Mouse (Mus musculus): ENCODE data around the gene Elob. TPM values are rescaled to one million over a fixed set of nuclear protein-coding genes. Genes with fewer than 3 reads are reported as not detected.

Elob gene
- polyA plus RNA-seq, 1 experiment, result 237 TPM

DNA sequence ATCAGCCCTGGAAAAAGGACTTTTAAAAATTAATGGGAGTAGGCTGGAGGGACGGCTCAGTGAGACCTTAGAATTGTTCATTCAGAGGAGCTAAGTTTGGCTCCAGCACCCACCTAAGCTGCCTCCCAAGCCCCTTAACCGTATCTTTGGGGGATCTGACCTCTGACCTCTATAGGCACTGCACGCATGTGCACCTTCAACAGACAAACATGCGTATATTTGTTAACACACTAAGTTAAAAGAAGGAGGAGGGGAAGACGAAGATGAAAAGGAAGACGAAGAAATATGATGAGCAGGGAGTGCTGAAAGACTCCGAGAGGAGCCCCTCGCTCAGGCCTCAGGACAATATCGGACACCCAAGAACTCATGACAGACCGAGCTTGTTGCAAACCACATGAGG lies 27.3 kb downstream of the Elob start:
- TF ChIP-seq CTCF (IDR thresholded peaks at IDR 0.05; ENCODE audit: extremely low read depth, insufficient read depth, insufficient read length, insufficient replicate concordance) (no peak), POLR2A (IDR thresholded peaks at IDR 0.05; ENCODE audit: low read depth, low read length) (no peak)
- no peak overlapping the region for H3K4me3 ChIP-seq (ENCODE audit: extremely low read depth, insufficient read depth, insufficient read length)
- peaks cover 7% of the 10 kb centered on the region for H3K4me1 ChIP-seq (ENCODE audit: control insufficient read depth, insufficient read depth, insufficient read length)
- no peaks in the 10 kb centered on the region for H3K27me3 ChIP-seq (ENCODE audit: control insufficient read depth, insufficient read depth, low read length)
- WGBS, result 94% methylated on average over 10 of the region's 10 CpGs
- no peak for DNase-seq (ENCODE audit: low read depth in 1 of 2, low spot score in 2 of 2)
- no peaks in the 10 kb centered on the region; the same call in 1 of the 2 replicates for H3K36me3 ChIP-seq (ENCODE audit: control insufficient read depth, insufficient read depth, low read length)
- H3K27ac ChIP-seq (ENCODE audit: insufficient read depth, low read length), result no peak overlapping the region

DNA sequence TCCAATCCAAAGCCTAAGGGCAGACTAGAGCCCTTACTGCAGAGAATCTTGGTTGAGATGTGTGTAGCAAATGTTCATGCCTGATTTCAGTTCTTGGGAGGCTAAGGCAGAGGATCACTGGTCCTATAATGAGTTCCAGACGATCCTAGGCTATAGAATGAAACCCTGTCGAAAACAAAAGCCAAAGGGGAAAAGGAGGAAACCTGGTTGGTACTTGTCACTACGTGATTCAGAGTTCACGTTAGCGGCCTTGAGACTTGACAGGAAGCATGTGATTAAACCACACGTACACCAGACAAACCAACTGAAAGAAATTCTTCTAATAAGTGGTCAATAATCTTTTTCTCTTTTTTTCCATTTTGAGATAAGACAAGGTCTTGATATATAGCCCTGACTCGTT lies 31.6 kb downstream of the Elob start:
- no peaks in the 10 kb centered on the region for H3K27me3 ChIP-seq (ENCODE audit: control insufficient read depth, insufficient read depth, low read length)
- WGBS, result 25% methylated on average over 7 of the region's 7 CpGs
- TF ChIP-seq CTCF (IDR thresholded peaks at IDR 0.05; ENCODE audit: extremely low read depth, insufficient read depth, insufficient read length, insufficient replicate concordance), result no peak
- no peak for TF ChIP-seq POLR2A (IDR thresholded peaks at IDR 0.05; ENCODE audit: low read depth, low read length)
- peaks cover 2% of the 10 kb centered on the region; the same call in 1 of the 2 replicates for H3K4me1 ChIP-seq (ENCODE audit: control insufficient read depth, insufficient read depth, insufficient read length)
- H3K36me3 ChIP-seq (ENCODE audit: control insufficient read depth, insufficient read depth, low read length), result no peaks in the 10 kb centered on the region
- no peak overlapping the region for H3K4me3 ChIP-seq (ENCODE audit: extremely low read depth, insufficient read depth, insufficient read length)
- DNase-seq (ENCODE audit: low read depth in 1 of 2, low spot score in 2 of 2), result no peak
- H3K27ac ChIP-seq (ENCODE audit: insufficient read depth, low read length), result no peak overlapping the region; the same call in 1 of the 2 replicates

GRCm38 (mm10) chr17:23795323-23795722 lies 33.6 kb downstream of the Elob start:
- TF ChIP-seq POLR2A (IDR thresholded peaks at IDR 0.05; ENCODE audit: low read depth, low read length) (no peak), CTCF (IDR thresholded peaks at IDR 0.05; ENCODE audit: extremely low read depth, insufficient read depth, insufficient read length, insufficient replicate concordance) (no peak)
- WGBS, result 95% methylated on average over 8 of the region's 8 CpGs
- H3K27ac ChIP-seq (ENCODE audit: insufficient read depth, low read length), result no peak overlapping the region
- H3K4me3 ChIP-seq (ENCODE audit: extremely low read depth, insufficient read depth, insufficient read length), result no peak overlapping the region
- no peak for DNase-seq (ENCODE audit: low read depth in 1 of 2, low spot score in 2 of 2)
- no peaks in the 10 kb centered on the region for H3K27me3 ChIP-seq (ENCODE audit: control insufficient read depth, insufficient read depth, low read length)
- H3K36me3 ChIP-seq (ENCODE audit: control insufficient read depth, insufficient read depth, low read length), result no peaks in the 10 kb centered on the region
- H3K4me1 ChIP-seq (ENCODE audit: control insufficient read depth, insufficient read depth, insufficient read length), result peaks cover 4% of the 10 kb centered on the region; the same call in 1 of the 2 replicates

DNA sequence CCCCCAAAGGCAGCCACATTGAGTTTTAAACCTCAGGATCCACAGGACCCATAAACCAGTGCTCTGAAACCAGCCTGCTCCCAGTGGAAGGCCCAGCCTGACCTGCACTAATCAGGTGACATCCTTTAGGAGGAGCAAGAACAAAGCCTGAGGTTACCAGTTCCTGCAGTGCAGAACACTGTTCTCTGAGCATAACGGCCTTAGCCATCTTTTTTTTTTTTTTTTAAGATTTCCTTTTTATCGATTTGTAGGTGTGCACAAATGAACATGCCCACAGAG lies 37.9 kb downstream of the Elob start:
- H3K4me1 ChIP-seq (ENCODE audit: control insufficient read depth, insufficient read depth, insufficient read length), result peaks cover 9% of the 10 kb centered on the region; the same call in 1 of the 2 replicates
- no peak overlapping the region for H3K27ac ChIP-seq (ENCODE audit: insufficient read depth, low read length)
- 9% methylated on average over 2 of the region's 2 CpGs for WGBS
- H3K27me3 ChIP-seq (ENCODE audit: control insufficient read depth, insufficient read depth, low read length), result 0 out of 2 replicates have a peak, but pooled peaks cover 1% of the 10 kb centered on the region
- no peak for DNase-seq (ENCODE audit: low read depth in 1 of 2, low spot score in 2 of 2)
- H3K36me3 ChIP-seq (ENCODE audit: control insufficient read depth, insufficient read depth, low read length), result no peaks in the 10 kb centered on the region
- H3K4me3 ChIP-seq (ENCODE audit: extremely low read depth, insufficient read depth, insufficient read length), result peak overlapping the region; percentile 69
- TF ChIP-seq CTCF (IDR thresholded peaks at IDR 0.05; ENCODE audit: extremely low read depth, insufficient read depth, insufficient read length, insufficient replicate concordance) (no peak), POLR2A (IDR thresholded peaks at IDR 0.05; ENCODE audit: low read depth, low read length) (no peak)

- 4% methylated on average over 29 of the region's 29 CpGs for WGBS
- Histone ChIP-seq H3K27me3 (ENCODE audit: control insufficient read depth, insufficient read depth, low read length) (peaks cover 6% of the 10 kb centered on the region; the same call in 1 of the 2 replicates), H3K4me3 (ENCODE audit: extremely low read depth, insufficient read depth, insufficient read length) (peak within 1 kb of the TSS; percentile 69), H3K4me1 (ENCODE audit: control insufficient read depth, insufficient read depth, insufficient read length) (peaks cover 9% of the 10 kb centered on the region; the same call in 1 of the 2 replicates), H3K36me3 (ENCODE audit: control insufficient read depth, insufficient read depth, low read length) (no peaks in the 10 kb centered on the region), H3K27ac (ENCODE audit: insufficient read depth, low read length) (peak within 1 kb of the TSS; percentile 41)
- DNase-seq (ENCODE audit: low read depth in 1 of 2, low spot score in 2 of 2), result peak in 1 of 2 experiments; percentile 34
- peak; percentile 35; the same call in 1 of the 2 replicates for TF ChIP-seq POLR2A (IDR thresholded peaks at IDR 0.05; ENCODE audit: low read depth, low read length)
- TF ChIP-seq CTCF (IDR thresholded peaks at IDR 0.05; ENCODE audit: extremely low read depth, insufficient read depth, insufficient read length, insufficient replicate concordance), result no peak
Observed at GRCm38 (mm10) chr17:23790269-23791078, 38.5 kb downstream of the Elob start, which contains the start of gene Srrm2. Gene Srrm2, plus strand, starts transcription at chr17:23790532.

DNA sequence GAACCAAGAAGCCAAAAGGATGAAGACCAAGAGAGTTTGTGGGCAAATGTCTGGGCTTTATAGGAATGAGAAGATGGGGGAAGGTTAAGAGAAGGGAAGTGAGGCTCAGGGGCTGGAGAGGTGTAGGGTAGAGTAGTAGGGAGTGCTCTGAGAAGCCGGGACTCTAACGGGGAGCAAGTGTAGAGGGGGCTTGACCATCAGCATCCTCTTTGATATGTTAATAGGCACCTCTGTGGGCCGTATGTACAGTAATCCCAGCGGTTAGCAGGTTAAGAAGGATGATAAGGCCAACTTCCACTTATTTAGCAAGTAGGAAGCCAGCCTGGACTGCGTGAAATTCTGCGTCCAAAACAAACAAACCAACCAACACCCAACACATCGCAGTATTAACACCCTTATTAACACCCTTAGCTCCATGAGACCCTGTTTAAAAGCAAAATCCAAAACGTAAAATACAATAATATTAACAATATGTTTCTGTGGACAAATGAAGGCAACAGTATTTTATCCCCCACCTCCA lies 39.1 kb downstream of the Elob start:
- peak overlapping the region; percentile 41; the same call in 1 of the 2 replicates for H3K27ac ChIP-seq (ENCODE audit: insufficient read depth, low read length)
- H3K4me3 ChIP-seq (ENCODE audit: extremely low read depth, insufficient read depth, insufficient read length), result peak overlapping the region; percentile 69
- no peak for DNase-seq (ENCODE audit: low read depth in 1 of 2, low spot score in 2 of 2)
- no peak for TF ChIP-seq CTCF (IDR thresholded peaks at IDR 0.05; ENCODE audit: extremely low read depth, insufficient read depth, insufficient read length, insufficient replicate concordance)
- TF ChIP-seq POLR2A (IDR thresholded peaks at IDR 0.05; ENCODE audit: low read depth, low read length), result no peak
- H3K36me3 ChIP-seq (ENCODE audit: control insufficient read depth, insufficient read depth, low read length), result no peaks in the 10 kb centered on the region
- peaks cover 9% of the 10 kb centered on the region; the same call in 1 of the 2 replicates for H3K4me1 ChIP-seq (ENCODE audit: control insufficient read depth, insufficient read depth, insufficient read length)
- H3K27me3 ChIP-seq (ENCODE audit: control insufficient read depth, insufficient read depth, low read length), result peaks cover 6% of the 10 kb centered on the region; the same call in 1 of the 2 replicates
- WGBS, result 31% methylated on average over 8 of the region's 8 CpGs

Data from spleen, adult 2 months (tissue).